Mouse (Mus musculus) CH12.LX (cell line): ENCODE measurements around the gene Sstr5.

Source experiments
- CHD1 ChIP-seq: IDR thresholded peaks from 2 replicates; pipeline ENCODE4 v1.6.1; 2012; ENCODE audit warnings: low read depth, low read length, improper control_type of control experiment, inconsistent platforms
- CTCF ChIP-seq, 2 experiments: IDR thresholded peaks in 1 of 2; conservative IDR thresholded peaks in 1 of 2; 2 replicates each; pipeline ENCODE4 v1.5.1; 2011 to 2012; ENCODE audit warnings: low read depth in 2 of 2, low read length in 2 of 2, improper control_type of control experiment in 1 of 2, inconsistent platforms in 1 of 2, mild to moderate bottlenecking in 1 of 2, moderate library complexity in 1 of 2
- EP300 ChIP-seq: IDR thresholded peaks from 2 replicates; pipeline ENCODE4 v1.6.1; 2011; ENCODE audit warnings: low read length, improper control_type of control experiment
- ETS1 ChIP-seq: conservative IDR thresholded peaks from 2 replicates; pipeline ENCODE4 v1.6.1; 2012; ENCODE audit warnings: low read depth, mild to moderate bottlenecking, inconsistent platforms, low read length, improper control_type of control experiment, moderate library complexity
- HCFC1 ChIP-seq: IDR thresholded peaks from 2 replicates; pipeline ENCODE4 v1.6.1; 2012; ENCODE audit warnings: low read depth, mild to moderate bottlenecking, inconsistent platforms, low read length, improper control_type of control experiment
- KAT2A ChIP-seq: IDR thresholded peaks from 2 replicates; pipeline ENCODE4 v1.6.1; 2012; ENCODE audit warnings: low read length, improper control_type of control experiment, inconsistent platforms; ENCODE audit not compliant: insufficient replicate concordance
- POLR2A ChIP-seq: IDR thresholded peaks from 2 replicates; pipeline ENCODE4 v1.6.1; 2011; ENCODE audit warnings: low read depth, mild to moderate bottlenecking, improper control_type of control experiment, low read length
- POLR2AphosphoS2 ChIP-seq: IDR thresholded peaks from 2 replicates; pipeline ENCODE4 v1.6.1; 2011; ENCODE audit warnings: low read depth, low read length, improper control_type of control experiment
- SMC3 ChIP-seq: IDR thresholded peaks from 2 replicates; pipeline ENCODE4 v1.6.1; 2011; ENCODE audit warnings: low read depth, low read length, improper control_type of control experiment
- TCF12 ChIP-seq: IDR thresholded peaks from 2 replicates; pipeline ENCODE4 v1.6.1; 2014; ENCODE audit warnings: low read depth, mild to moderate bottlenecking, inconsistent platforms, low read length, improper control_type of control experiment
- ZC3H11A ChIP-seq: IDR thresholded peaks from 2 replicates; pipeline ENCODE4 v1.6.1; 2012; ENCODE audit warnings: low read depth, mild to moderate bottlenecking, inconsistent platforms, low read length, improper control_type of control experiment
- ZKSCAN1 ChIP-seq: IDR thresholded peaks from 2 replicates; pipeline ENCODE4 v1.6.1; 2012; ENCODE audit warnings: low read depth, inconsistent platforms, low read length, improper control_type of control experiment, borderline replicate concordance
- ZMIZ1 ChIP-seq: IDR thresholded peaks from 2 replicates; pipeline ENCODE4 v1.6.1; 2012; ENCODE audit warnings: low read depth, mild to moderate bottlenecking, inconsistent platforms, low read length, improper control_type of control experiment

GRCm38 (mm10) chr17:25482092-25482491 lies 15.0 kb downstream of the Sstr5 start:
- no peak for TF ChIP-seq POLR2A
- TF ChIP-seq KAT2A = no peak
- TF ChIP-seq CTCF (conservative IDR thresholded peaks at IDR 0.05 in 1 of 2, IDR thresholded peaks at IDR 0.05 in 1 of 2; ENCODE audit: low read depth in 2 of 2, low read length in 2 of 2) = no peak
- no peak for TF ChIP-seq HCFC1
- no peak for TF ChIP-seq CHD1
- TF ChIP-seq ZMIZ1 = no peak
- no peak for TF ChIP-seq ZC3H11A
- TF ChIP-seq EP300 = no peak
- no peak for TF ChIP-seq ZKSCAN1
- TF ChIP-seq SMC3 = no peak
- TF ChIP-seq TCF12 = no peak
- no peak for TF ChIP-seq POLR2AphosphoS2
- TF ChIP-seq ETS1 = no peak
